Mouse (Mus musculus) kidney, postnatal 36 days (tissue): ENCODE data around the gene Vmn1r6.
"Not testable (repeated sequence)": the region's sequence is repeated elsewhere in the genome, so short reads cannot be mapped to it uniquely, and the experiment has no call there.

ENCODE experiments used
- DNase-seq, 2 experiments: peaks; one replicate each; pipeline ENCODE4 v3.0.0; 2021 to 2022; ENCODE audit warnings: mixed read lengths in 2 of 2

Gene Vmn1r6

DNA sequence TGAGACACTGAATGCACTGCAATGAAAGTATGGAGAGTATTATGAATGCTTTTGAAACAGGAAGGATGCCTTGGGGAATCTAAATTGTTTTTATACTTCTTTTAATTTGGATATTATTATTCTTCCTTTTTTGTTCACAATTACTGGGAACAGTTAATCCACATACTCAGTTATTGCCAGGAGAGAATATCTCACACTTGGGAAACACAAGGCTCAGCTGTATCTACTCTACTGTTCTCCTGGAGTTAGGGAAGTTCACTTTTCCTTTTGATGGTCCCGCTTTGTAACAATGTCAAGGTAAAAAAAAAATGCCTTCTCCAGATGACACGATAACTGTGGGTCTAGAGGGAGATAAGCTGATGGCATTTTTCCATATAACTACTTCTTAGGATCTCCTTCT, at the start of gene Vmn1r6:
Vmn1r6 (plus strand) TSS at position 301 of the 400 bp plus-strand sequence.
- no peak for DNase-seq

DNA sequence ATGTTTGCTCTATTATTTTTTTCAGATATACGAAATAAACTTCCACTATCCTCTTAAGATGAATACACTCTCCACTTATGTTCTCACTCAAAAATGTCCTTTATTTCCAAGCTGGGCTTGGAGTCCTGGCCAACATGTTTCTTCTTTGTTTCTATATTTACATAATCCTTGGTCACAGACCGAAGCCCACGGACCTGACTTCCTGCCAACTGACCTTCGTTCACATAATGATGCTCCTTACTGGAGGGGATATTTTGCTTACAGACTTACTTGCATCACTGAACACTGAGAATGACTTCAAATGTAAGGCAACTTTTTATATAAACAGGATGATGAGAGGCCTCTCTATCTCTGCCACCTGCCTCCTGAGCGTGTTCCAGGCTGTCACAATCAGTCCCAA, 40.6 kb upstream of the Vmn1r6 start:
- DNase-seq, result peak; percentile 78 to 84

- no peak for DNase-seq
These were observed 27.1 kb upstream of the Vmn1r6 start, which contains the start of gene Vmn1r5 for GRCm38 (mm10) chr6:56969973-56970372. TSS of gene Vmn1r5 (plus strand) at chr6:56970273.

- DNase-seq, result not testable (repeated sequence)
These were observed 28.2 kb downstream of the Vmn1r6 start, which contains the start of gene Vmn1r7 for GRCm38 (mm10) chr6:57025224-57025623. TSS of gene Vmn1r7 (minus strand) at chr6:57025324.

- DNase-seq, result no peak
These were observed 34.9 kb downstream of the Vmn1r6 start, which contains the start of gene Vmn1r8 for GRCm38 (mm10) chr6:57031984-57032383. TSS of gene Vmn1r8 (plus strand) at chr6:57032284.

DNA sequence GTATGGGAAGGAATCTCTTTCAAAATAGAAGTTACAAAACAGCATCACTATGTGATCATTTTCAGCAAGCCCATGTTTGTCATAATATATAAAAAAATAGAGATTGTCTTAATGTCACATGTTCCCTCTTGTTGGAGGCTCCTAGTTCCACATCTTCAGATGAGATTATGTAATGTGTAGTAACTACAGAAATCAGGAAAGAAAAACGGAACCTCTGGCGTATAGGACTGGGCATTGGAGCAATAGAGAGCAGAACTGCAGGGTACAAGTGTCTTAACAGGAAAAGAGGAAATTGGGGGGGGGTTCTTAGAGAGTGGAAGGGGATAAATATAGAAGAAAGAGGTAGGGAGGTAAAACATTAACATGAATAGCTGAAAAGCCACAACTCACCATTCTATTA, 37.6 kb downstream of the Vmn1r6 start:
- no peak for DNase-seq
